24 mouse cellular contexts compared by ENCODE assay signal in genomic region chr14:121881211-121881610, GRCm38 (mm10). TPM values are rescaled to one million over a fixed set of nuclear protein-coding genes. Genes with fewer than 3 reads are reported as not detected.
DNase-seq lines count a peak whose midpoint lies in the region; ATAC-seq and TF ChIP-seq lines count a peak whose summit lies in the region.
"Had no signal": no experiment of that assay in that cellular context is flagged by ENCODE, and none has a peak within 500 bp of the region (broad histone marks: within the 10 kb centered on the region; RNA-seq: fewer than 3 reads in every experiment).

No protein-coding gene starts in this region.

- H3K27me3 ChIP-seq in forebrain, embryonic 12.5 days = no peaks in the 10 kb centered on the region
- H3K27me3 ChIP-seq in forebrain, embryonic 10.5 days (ENCODE audit: poor library complexity, severe bottlenecking) = no peaks in the 10 kb centered on the region
- H3K27me3 ChIP-seq in lung, postnatal 0 days (replicated peaks; ENCODE audit: insufficient read depth, low read length) = no peaks in the 10 kb centered on the region

- H3K9ac ChIP-seq in forebrain, embryonic 12.5 days = no peak overlapping the region
- H3K9ac ChIP-seq in lung, postnatal 0 days (replicated peaks; ENCODE audit: low read depth) = no peak overlapping the region

- peaks cover 29% of the 10 kb centered on the region for H3K4me1 ChIP-seq in forebrain, embryonic 12.5 days
- peaks cover 33% of the 10 kb centered on the region for H3K4me1 ChIP-seq in forebrain, embryonic 10.5 days
- H3K4me1 ChIP-seq in lung, postnatal 0 days (ENCODE audit: insufficient read depth, low read depth, low read length) = no peaks in the 10 kb centered on the region

- no peaks in the 10 kb centered on the region for H3K9me3 ChIP-seq in forebrain, embryonic 12.5 days
- H3K9me3 ChIP-seq in forebrain, embryonic 10.5 days = no peaks in the 10 kb centered on the region
- H3K9me3 ChIP-seq in lung, postnatal 0 days (ENCODE audit: low read length) = no peaks in the 10 kb centered on the region
- H3K9me3 ChIP-seq: midbrain, embryonic 10.5 days had no signal

- H3K4me3 ChIP-seq in forebrain, embryonic 12.5 days (replicated peaks) = no peak overlapping the region
- H3K4me3 ChIP-seq in forebrain, embryonic 10.5 days = no peak overlapping the region
- no peak overlapping the region for H3K4me3 ChIP-seq in lung, postnatal 0 days (ENCODE audit: low read depth, low read length)
- H3K4me3 ChIP-seq: heart, adult 2 months; midbrain, embryonic 10.5 days had no signal

- no peak overlapping the region for H3K4me2 ChIP-seq in forebrain, embryonic 12.5 days
- no peak overlapping the region for H3K4me2 ChIP-seq in lung, postnatal 0 days (replicated peaks; ENCODE audit: low read depth, low read length)
- H3K4me2 ChIP-seq: liver, embryonic 11.5 days had no signal

- no peak for TF ChIP-seq EP300 in lung, postnatal 0 days (IDR thresholded peaks at IDR 0.05)

- no peak for DNase-seq in forebrain, embryonic 10.5 days (ENCODE audit: extremely low spot score, low spot score)
- peak; percentile 71 for DNase-seq in CD4-positive, CD25-positive, alpha-beta regulatory T cell, adult 2 months (ENCODE audit: low read depth, low spot score)
- peak; percentile 46 to 50 for DNase-seq in thymus, postnatal 10 days (ENCODE audit: low spot score in 2 of 2)
- DNase-seq in MN1 (ENCODE audit: low spot score) = no peak
- DNase-seq in lung, postnatal 0 days (ENCODE audit: low spot score) = no peak
- no peak for DNase-seq in gastrocnemius, postnatal 10 days
- DNase-seq: adrenal gland, postnatal 10 days; cerebellum, adult 11 months; cerebellum, postnatal 14 days; embryo, embryonic 11 days; heart, adult 2 months; kidney, adult 9 months; kidney, postnatal 25 days; layer of hippocampus, adult 9-11 months; lung, adult 2 months had no signal

- H3K27ac ChIP-seq in forebrain, embryonic 12.5 days = 0 out of 2 replicates have a peak overlapping the region, but pooled peaks have one; percentile 26
- H3K27ac ChIP-seq in forebrain, embryonic 10.5 days = no peak overlapping the region
- H3K27ac ChIP-seq in lung, postnatal 0 days (ENCODE audit: low read length) = no peak overlapping the region
- H3K27ac ChIP-seq: heart, adult 2 months; macrophage; midbrain, embryonic 10.5 days had no signal

- 85% methylated on average over 7 of the region's 7 CpGs for WGBS in forebrain, embryonic 12.5 days
- WGBS in forebrain, embryonic 10.5 days = 92% methylated on average over 7 of the region's 7 CpGs
- 74% methylated on average over 7 of the region's 7 CpGs for WGBS in lung, postnatal 0 days

- H3K36me3 ChIP-seq in forebrain, embryonic 12.5 days (replicated peaks) = peaks cover 10% of the 10 kb centered on the region; the same call in 1 of the 2 replicates
- peaks cover 29% of the 10 kb centered on the region for H3K36me3 ChIP-seq in forebrain, embryonic 10.5 days (replicated peaks)
- H3K36me3 ChIP-seq in lung, postnatal 0 days (ENCODE audit: insufficient read depth, low read length) = peaks cover 4% of the 10 kb centered on the region; the same call in 1 of the 2 replicates

- no peak for TF ChIP-seq CTCF in lung, postnatal 0 days (IDR thresholded peaks at IDR 0.05)

- ATAC-seq in forebrain, embryonic 12.5 days (ENCODE audit: low FRiP score) = no peak
- ATAC-seq in inflammation-experienced regulatory T-cells, adult 6 months = peak; percentile 29
- ATAC-seq in lung, postnatal 0 days = no peak

RNA-seq across cellular contexts. Expression of gene Ubac2, which starts 2.8 kb away (rescaled TPM):
- 67.0 and 67.4 TPM in 2 replicates for polyA plus RNA-seq in forebrain, embryonic 12.5 days (2016; fragmentation: Nextera tagmentation; extraction: Ambion mirVana)
- 80.7 and 83.1 TPM in 2 replicates for polyA plus RNA-seq in forebrain, embryonic 10.5 days (2016; fragmentation: Nextera tagmentation; extraction: Ambion mirVana)
- 10 to 100 TPM; 47.9 to 88.3 (median 78.9) TPM for polyA plus RNA-seq in inflammation-experienced regulatory T-cells, adult 6 months (2017; shearing (Covaris generic))
- polyA plus RNA-seq in lung, postnatal 0 days (2015; fragmentation: Nextera tagmentation; extraction: Ambion mirVana) = 38.5 and 43.2 TPM in 2 replicates
- 10 to 100 TPM; 23.1 to 23.7 TPM for total RNA-seq in gastrocnemius, postnatal 10 days (2021)

RNA-seq across cellular contexts. Expression of gene Gpr18, which starts 34.4 kb away (rescaled TPM):
- 0.20 and 0.35 TPM in 2 replicates for polyA plus RNA-seq in forebrain, embryonic 12.5 days (2016; fragmentation: Nextera tagmentation; extraction: Ambion mirVana)
- polyA plus RNA-seq in forebrain, embryonic 10.5 days (2016; fragmentation: Nextera tagmentation; extraction: Ambion mirVana) = 0.23 and 0.55 TPM in 2 replicates
- polyA plus RNA-seq in inflammation-experienced regulatory T-cells, adult 6 months (2017; shearing (Covaris generic)) = 10 to 100 TPM; 51.6 to 79.6 (median 77.9) TPM
- 0.32 and 0.42 TPM in 2 replicates for polyA plus RNA-seq in lung, postnatal 0 days (2015; fragmentation: Nextera tagmentation; extraction: Ambion mirVana)
- not detected for total RNA-seq in gastrocnemius, postnatal 10 days (2021)
- total RNA-seq: gastrocnemius, adult 18-20 months; left cerebral cortex, adult 8-10 months; midbrain, postnatal 0 days had no signal
- polyA plus RNA-seq: heart, embryonic 14.5 days; liver, embryonic 11.5 days had no signal

Comparison
In these comparisons a context has a peak if more than half of its experiments do, and no peak if none do; other contexts are left out.
1. DNase-seq: peak in CD4-positive, CD25-positive, alpha-beta regulatory T cell, adult 2 months (single experiment) and thymus, postnatal 10 days (2 of 2); none in forebrain, embryonic 10.5 days (single experiment), MN1 (single experiment), lung, postnatal 0 days (single experiment) and gastrocnemius, postnatal 10 days (single experiment).
2. RNA of gene Gpr18, which starts 34.4 kb away (polyA plus RNA-seq): 51.6 to 79.6 TPM in inflammation-experienced regulatory T-cells, adult 6 months; 0.23 to 0.55 TPM in forebrain, embryonic 10.5 days, 0.32 to 0.42 TPM in lung, postnatal 0 days and 0.20 to 0.35 TPM in forebrain, embryonic 12.5 days; every median in the first group is over 10 times any median in the second.